Mouse (Mus musculus) MEL (cell line): ENCODE measurements around the gene Hsf4. TPM values are rescaled to one million over a fixed set of nuclear protein-coding genes. Genes with fewer than 3 reads are reported as not detected.

ENCODE experiments used
- DNase-seq: peaks from one replicate; pipeline ENCODE4 v3.0.0; 2011; ENCODE audit warnings: low read depth, low spot score
- H3K27ac ChIP-seq: 2 replicates; pipeline ENCODE4 v1.5.1; 2012; ENCODE audit warnings: low read depth, mild to moderate bottlenecking, control low read depth, low read length, moderate library complexity; ENCODE audit not compliant: control insufficient read depth
- H3K27me3 ChIP-seq, 2 experiments: fragments of 150-350 bp in 1 of 2; sonication (generic) in 1 of 2; 2 replicates each; pipeline ENCODE4 v1.6.1; 2012; ENCODE audit warnings: low read length in 2 of 2, mild to moderate bottlenecking in 2 of 2, improper control_type of control experiment in 1 of 2, moderate library complexity in 1 of 2; ENCODE audit not compliant: insufficient read depth in 2 of 2, control insufficient read depth in 1 of 2
- H3K36me3 ChIP-seq, 2 experiments: 2 replicates each; pipeline ENCODE4 v1.6.1; 2012 to 2014; ENCODE audit warnings: low read length in 2 of 2, improper control_type of control experiment in 1 of 2, inconsistent platforms in 1 of 2, mild to moderate bottlenecking in 1 of 2; ENCODE audit not compliant: insufficient read depth in 2 of 2, control insufficient read depth in 1 of 2
- H3K4me1 ChIP-seq, 2 experiments: fragments of 150-350 bp in 1 of 2; sonication (generic) in 1 of 2; 2 replicates each; pipeline ENCODE4 v1.6.1; 2012; ENCODE audit warnings: low read length in 2 of 2, improper control_type of control experiment in 1 of 2, mild to moderate bottlenecking in 1 of 2; ENCODE audit not compliant: insufficient read depth in 2 of 2, control insufficient read depth in 1 of 2
- H3K4me3 ChIP-seq, 2 experiments: fragments of 150-350 bp in 1 of 2; sonication (generic) in 1 of 2; 2 replicates each; pipeline ENCODE4 v1.5.1; 2012; ENCODE audit warnings: low read depth in 2 of 2, low read length in 2 of 2, mild to moderate bottlenecking in 2 of 2, moderate library complexity in 2 of 2, control low read depth in 1 of 2, improper control_type of control experiment in 1 of 2; ENCODE audit not compliant: control insufficient read depth in 1 of 2, insufficient read depth in 1 of 2
- H3K79me2 ChIP-seq: 2 replicates; pipeline ENCODE4 v1.6.1; 2012; ENCODE audit warnings: mild to moderate bottlenecking, low read length, moderate library complexity; ENCODE audit not compliant: control insufficient read depth, poor library complexity, insufficient read depth
- H3K9ac ChIP-seq: 2 replicates; pipeline ENCODE4 v1.6.1; 2012; ENCODE audit warnings: low read depth, mild to moderate bottlenecking, control low read depth, low read length, moderate library complexity; ENCODE audit not compliant: control insufficient read depth, poor library complexity, severe bottlenecking
- H3K9me3 ChIP-seq: fragments of 150-350 bp; sonication (generic); replicated peaks from 2 replicates; pipeline ENCODE4 v1.6.1; 2012; ENCODE audit warnings: mild to moderate bottlenecking, low read length, improper control_type of control experiment, moderate library complexity; ENCODE audit not compliant: insufficient read depth
- CHD1 ChIP-seq: IDR thresholded peaks from 2 replicates; pipeline ENCODE4 v1.6.1; 2012; ENCODE audit warnings: low read depth, mild to moderate bottlenecking, inconsistent platforms, low read length, improper control_type of control experiment
- CHD2 ChIP-seq: IDR thresholded peaks from 2 replicates; pipeline ENCODE4 v1.6.1; 2011; ENCODE audit warnings: low read length, improper control_type of control experiment
- E2F4 ChIP-seq: IDR thresholded peaks from 2 replicates; pipeline ENCODE4 v1.6.1; 2011; ENCODE audit warnings: low read depth, low read length, improper control_type of control experiment, borderline replicate concordance
- EP300 ChIP-seq, 2 experiments: IDR thresholded peaks; 2 replicates each; pipeline ENCODE4 v1.6.1; 2011; ENCODE audit warnings: improper control_type of control experiment in 2 of 2, low read length in 2 of 2, low read depth in 1 of 2, mild to moderate bottlenecking in 1 of 2
- ETS1 ChIP-seq: IDR thresholded peaks from 2 replicates; pipeline ENCODE4 v1.6.1; 2012; ENCODE audit warnings: low read depth, mild to moderate bottlenecking, inconsistent platforms, low read length, improper control_type of control experiment, moderate library complexity
- GATA1 ChIP-seq: IDR thresholded peaks from 2 replicates; pipeline ENCODE4 v1.6.1; 2011; ENCODE audit warnings: low read depth, low read length, improper control_type of control experiment
- HCFC1 ChIP-seq: IDR thresholded peaks from 2 replicates; pipeline ENCODE4 v1.6.1; 2012; ENCODE audit warnings: low read depth, mild to moderate bottlenecking, inconsistent platforms, low read length, improper control_type of control experiment, moderate library complexity
- JUND ChIP-seq: IDR thresholded peaks from 2 replicates; pipeline ENCODE4 v1.6.1; 2011; ENCODE audit warnings: low read depth, mild to moderate bottlenecking, improper control_type of control experiment, low read length
- MAFK ChIP-seq: IDR thresholded peaks from 2 replicates; pipeline ENCODE4 v1.6.1; 2011; ENCODE audit warnings: low read depth, mild to moderate bottlenecking, low read length, improper control_type of control experiment, borderline replicate concordance
- MAZ ChIP-seq: IDR thresholded peaks from 2 replicates; pipeline ENCODE4 v1.6.1; 2012; ENCODE audit warnings: low read depth, mild to moderate bottlenecking, inconsistent platforms, low read length, improper control_type of control experiment
- MEF2A ChIP-seq: IDR thresholded peaks from 2 replicates; pipeline ENCODE4 v1.6.1; 2014; ENCODE audit warnings: low read depth, mild to moderate bottlenecking, inconsistent platforms, low read length, improper control_type of control experiment; ENCODE audit not compliant: poor library complexity, insufficient replicate concordance, severe bottlenecking; ENCODE audit errors: extremely low read depth
- MXI1 ChIP-seq: IDR thresholded peaks from 2 replicates; pipeline ENCODE4 v1.6.1; 2011; ENCODE audit warnings: mild to moderate bottlenecking, low read depth, low read length, improper control_type of control experiment
- MYB ChIP-seq: IDR thresholded peaks from 2 replicates; pipeline ENCODE4 v1.6.1; 2011; ENCODE audit warnings: mild to moderate bottlenecking, low read depth, low read length, improper control_type of control experiment
- NELFE ChIP-seq: IDR thresholded peaks from 2 replicates; pipeline ENCODE4 v1.6.1; 2011; ENCODE audit warnings: low read depth, low read length, improper control_type of control experiment
- POLR2A ChIP-seq, 2 experiments: IDR thresholded peaks; 2 replicates each; pipeline ENCODE4 v1.6.1; 2011 to 2012; ENCODE audit warnings: low read length in 2 of 2, mild to moderate bottlenecking in 2 of 2, control low read depth in 1 of 2, improper control_type of control experiment in 1 of 2, low read depth in 1 of 2, moderate library complexity in 1 of 2; ENCODE audit not compliant: control insufficient read depth in 1 of 2, insufficient read depth in 1 of 2, poor library complexity in 1 of 2
- RAD21 ChIP-seq: IDR thresholded peaks from 2 replicates; pipeline ENCODE4 v1.6.1; 2011; ENCODE audit warnings: mild to moderate bottlenecking, low read depth, low read length, improper control_type of control experiment
- RCOR1 ChIP-seq: IDR thresholded peaks from 2 replicates; pipeline ENCODE4 v1.6.1; 2012; ENCODE audit warnings: low read depth, mild to moderate bottlenecking, inconsistent platforms, low read length, improper control_type of control experiment
- SIN3A ChIP-seq: IDR thresholded peaks from 2 replicates; pipeline ENCODE4 v1.6.1; 2012; ENCODE audit warnings: low read length, improper control_type of control experiment, inconsistent platforms
- TAL1 ChIP-seq: IDR thresholded peaks from 2 replicates; pipeline ENCODE4 v1.6.1; 2012; ENCODE audit warnings: mild to moderate bottlenecking, inconsistent platforms, low read length, moderate library complexity, mixed read lengths
- TCF12 ChIP-seq: IDR thresholded peaks from 2 replicates; pipeline ENCODE4 v1.6.1; 2014; ENCODE audit warnings: low read depth, mild to moderate bottlenecking, inconsistent platforms, low read length, improper control_type of control experiment, moderate library complexity
- UBTF ChIP-seq: IDR thresholded peaks from 2 replicates; pipeline ENCODE4 v1.6.1; 2012; ENCODE audit warnings: low read depth, mild to moderate bottlenecking, inconsistent platforms, low read length, improper control_type of control experiment, moderate library complexity, borderline replicate concordance; ENCODE audit not compliant: insufficient read depth
- USF1 ChIP-seq: IDR thresholded peaks from 2 replicates; pipeline ENCODE4 v1.6.1; 2014; ENCODE audit warnings: low read depth, mild to moderate bottlenecking, inconsistent platforms, low read length, improper control_type of control experiment, moderate library complexity
- USF2 ChIP-seq, 2 experiments: IDR thresholded peaks; 2 replicates each; pipeline ENCODE4 v1.6.1; 2011 to 2012; ENCODE audit warnings: improper control_type of control experiment in 2 of 2, low read length in 2 of 2, borderline replicate concordance in 1 of 2, inconsistent platforms in 1 of 2, low read depth in 1 of 2, mild to moderate bottlenecking in 1 of 2; ENCODE audit not compliant: insufficient read depth in 1 of 2
- ZC3H11A ChIP-seq: IDR thresholded peaks from 2 replicates; pipeline ENCODE4 v1.6.1; 2012; ENCODE audit warnings: low read depth, mild to moderate bottlenecking, inconsistent platforms, low read length, improper control_type of control experiment
- ZKSCAN1 ChIP-seq: IDR thresholded peaks from 2 replicates; pipeline ENCODE4 v1.6.1; 2012; ENCODE audit warnings: low read depth, mild to moderate bottlenecking, inconsistent platforms, low read length, improper control_type of control experiment, moderate library complexity
- ZMIZ1 ChIP-seq: IDR thresholded peaks from 2 replicates; pipeline ENCODE4 v1.6.1; 2012; ENCODE audit warnings: low read depth, mild to moderate bottlenecking, inconsistent platforms, low read length, improper control_type of control experiment, moderate library complexity
- polyA plus RNA-seq, 2 experiments: library from polyadenylated mRNA; stranded (reverse) in 1 of 2; unstranded in 1 of 2; fragments of >175 nt in 1 of 2; fragments of >200 nt in 1 of 2; gene quantifications; 2 replicates each; pipeline versions ENCODE4 v1.2.1 to v1.2.4; 2012; ENCODE audit warnings: low replicate concordance in 2 of 2, low read depth in 1 of 2; ENCODE audit not compliant: insufficient read length in 2 of 2, insufficient read depth in 1 of 2, missing spikeins in 1 of 2
- total RNA-seq: library from RNA; depleted of rRNA; stranded (reverse); fragments of 300-350 nt; gene quantifications from 2 replicates; pipeline ENCODE4 v1.2.3, GENCODE M21; 2012

Gene Hsf4
- total and polyA plus RNA-seq, 3 experiments, result 1.7 to 7.1 TPM; not detected in 1

- Histone ChIP-seq H3K36me3 (peaks cover 0 to 2% of the 10 kb centered on the region in 2 experiments; a peak in 1 of 4 replicates), H3K27me3 (no peaks in the 10 kb centered on the region), H3K9me3 (no peaks in the 10 kb centered on the region), H3K79me2 (peaks cover 10% of the 10 kb centered on the region), H3K4me1 (peaks cover 3 to 18% of the 10 kb centered on the region in 2 experiments), H3K9ac (no peak overlapping the region), H3K27ac (no peak overlapping the region)
- TF ChIP-seq RCOR1 (no peak), JUND (no peak), USF1 (no peak), TAL1 (no peak), EP300 (IDR thresholded peaks at IDR 0.05; ENCODE audit: low read depth in 1 of 2, low read length in 2 of 2) (no peak), TCF12 (no peak), MXI1 (no peak), ZKSCAN1 (no peak), HCFC1 (no peak), SIN3A (no peak), RAD21 (no peak), UBTF (no peak), GATA1 (no peak), MEF2A (no peak), NELFE (no peak), CHD2 (no peak)
- TF ChIP-seq, all 39 proteins: peak for 0
- no peak overlapping the region for H3K4me3 ChIP-seq
- DNase-seq, result no peak
Measured at GRCm38 (mm10) chr8:105293405-105293804, 23.8 kb downstream of the Hsf4 start.

- H3K27ac ChIP-seq, result no peak overlapping the region
Measured at GRCm38 (mm10) chr8:105294776-105295175, 25.2 kb downstream of the Hsf4 start.

More at GRCm38 (mm10) chr8:105294776-105295175, 25.2 kb downstream of the Hsf4 start:
- no peak overlapping the region for H3K4me3 ChIP-seq
- no peak for DNase-seq
- H3K4me1 ChIP-seq, result peaks cover 5 to 22% of the 10 kb centered on the region in 2 experiments
- peaks cover 0 to 10% of the 10 kb centered on the region in 2 experiments; a peak in 3 of 4 replicates for H3K36me3 ChIP-seq
- H3K79me2 ChIP-seq, result peaks cover 22% of the 10 kb centered on the region
- H3K9me3 ChIP-seq, result no peaks in the 10 kb centered on the region
- H3K27me3 ChIP-seq, result no peaks in the 10 kb centered on the region
- H3K9ac ChIP-seq, result no peak overlapping the region
- no peak for TF ChIP-seq MEF2A
- TF ChIP-seq E2F4, result no peak
- no peak for TF ChIP-seq MXI1
- no peak for TF ChIP-seq ZC3H11A
- TF ChIP-seq POLR2A (IDR thresholded peaks at IDR 0.05; ENCODE audit: control insufficient read depth in 1 of 2, insufficient read depth in 1 of 2, low read depth in 1 of 2, low read length in 2 of 2, poor library complexity in 1 of 2), result no peak
- TF ChIP-seq MAZ, result no peak
- no peak for TF ChIP-seq TCF12
- TF ChIP-seq ETS1, result no peak
- no peak for TF ChIP-seq ZKSCAN1
- no peak for TF ChIP-seq TAL1
- TF ChIP-seq MAFK, result no peak
- TF ChIP-seq MYB, result no peak
- TF ChIP-seq CHD1, result no peak
- no peak for TF ChIP-seq NELFE
- TF ChIP-seq ZMIZ1, result no peak
- TF ChIP-seq CHD2, result no peak
- no peak for TF ChIP-seq USF1
- no peak for TF ChIP-seq USF2 (IDR thresholded peaks at IDR 0.05; ENCODE audit: borderline replicate concordance in 1 of 2, insufficient read depth in 1 of 2, low read depth in 1 of 2, low read length in 2 of 2)
